Mouse (Mus musculus) liver, embryonic 12.5 days (tissue): ENCODE data around the gene Gm28372. TPM values are rescaled to one million over a fixed set of nuclear protein-coding genes. Genes with fewer than 3 reads are reported as not detected.

Experiments used
- polyA plus RNA-seq: library from polyadenylated mRNA; unstranded; fragments of >200 nt; fragmentation: Nextera tagmentation; extraction: Ambion mirVana; gene quantifications from 2 replicates; pipeline ENCODE4 v1.2.1, GENCODE M21; 2016

The Gm28372 gene
- polyA plus RNA-seq, 1 experiment from 2014 or later = not detected

Other genes with a start within 250 kb of the Gm28372 start
- 436 and 453 TPM in 2 replicates for gene Snrpb, start 225.8 kb upstream of the Gm28372 start, polyA plus RNA-seq
- 0.04 TPM in 1 of 2 replicates, not detected in the other for gene Tmc2, start 210.0 kb upstream of the Gm28372 start, polyA plus RNA-seq
- gene Nop56, start 130.8 kb upstream of the Gm28372 start, polyA plus RNA-seq = 377 and 389 TPM in 2 replicates
- gene Idh3b, start 120.7 kb upstream of the Gm28372 start, polyA plus RNA-seq = 123 and 127 TPM in 2 replicates
- 0.41 and 0.61 TPM in 2 replicates for gene Ebf4, start 110.1 kb upstream of the Gm28372 start, polyA plus RNA-seq
- 11.0 TPM in 2 replicates for gene Cpxm1, start 7.7 kb upstream of the Gm28372 start, polyA plus RNA-seq
- gene 1700020A23Rik, start within 50 bp of the Gm28372 start, polyA plus RNA-seq = not detected in 2 replicates
- not detected in 2 replicates for gene Tmem239, start 1.2 kb downstream of the Gm28372 start, polyA plus RNA-seq
- gene Vps16, start 19.1 kb downstream of the Gm28372 start, polyA plus RNA-seq = 54.9 and 64.5 TPM in 2 replicates
- 5.2 and 5.7 TPM in 2 replicates for gene Pced1a, start 19.5 kb downstream of the Gm28372 start, polyA plus RNA-seq
- gene Ptpra, start 45.0 kb downstream of the Gm28372 start, polyA plus RNA-seq = 51.3 and 57.7 TPM in 2 replicates
- gene Mrps26, start 158.5 kb downstream of the Gm28372 start, polyA plus RNA-seq = 77.5 and 79.8 TPM in 2 replicates
- gene Oxt, start 170.9 kb downstream of the Gm28372 start, polyA plus RNA-seq = not detected in 2 replicates
- not detected in 2 replicates for gene Avp, start 177.3 kb downstream of the Gm28372 start, polyA plus RNA-seq
- 16.1 and 16.9 TPM in 2 replicates for gene Fastkd5, start 224.8 kb downstream of the Gm28372 start, polyA plus RNA-seq
- 7.8 and 8.4 TPM in 2 replicates for gene Ubox5, start 224.8 kb downstream of the Gm28372 start, polyA plus RNA-seq
- gene Lzts3, start 237.6 kb downstream of the Gm28372 start, polyA plus RNA-seq = 1.6 and 1.7 TPM in 2 replicates